Mouse (Mus musculus): ENCODE results near the gene Acrbp. TPM values are rescaled to one million over a fixed set of nuclear protein-coding genes. Genes with fewer than 3 reads are reported as not detected.
A peak's percentile ranks its signal among the peaks of the same experiment; 100 is the strongest.

The Acrbp gene
- polyA plus RNA-seq, 1 experiment from 2014 or later: 1.6 TPM

DNA sequence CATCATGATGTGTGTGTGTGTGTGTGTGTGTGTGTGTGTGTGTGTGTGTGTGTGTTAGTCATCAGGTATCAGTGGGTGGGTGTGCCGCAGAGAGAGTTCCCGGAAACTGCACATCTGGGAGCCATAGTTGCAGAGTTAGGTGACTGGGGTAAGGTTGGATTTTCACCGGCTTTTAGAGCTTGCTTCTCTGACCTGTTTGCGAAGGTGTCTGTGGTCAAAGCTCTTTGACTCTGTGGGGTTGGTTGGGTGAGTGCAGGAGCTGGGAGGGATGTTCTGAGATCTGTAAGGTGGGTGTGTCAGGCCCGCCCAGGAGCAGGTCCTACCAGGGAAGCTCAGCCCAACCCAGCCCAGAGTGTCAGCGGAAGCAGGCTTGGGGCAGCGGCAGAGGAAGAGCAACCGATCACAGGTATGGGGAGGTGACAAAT is 18.1 kb downstream of the Acrbp start, which contains the start of gene Lpar5:
Gene Lpar5, plus strand, starts transcription at position 350 of the 425 bp plus-strand sequence.
- H3K9ac ChIP-seq: peak within 1 kb of the TSS; percentile 41; the same call in 1 of the 2 replicates
- DNase-seq: no peak

DNA sequence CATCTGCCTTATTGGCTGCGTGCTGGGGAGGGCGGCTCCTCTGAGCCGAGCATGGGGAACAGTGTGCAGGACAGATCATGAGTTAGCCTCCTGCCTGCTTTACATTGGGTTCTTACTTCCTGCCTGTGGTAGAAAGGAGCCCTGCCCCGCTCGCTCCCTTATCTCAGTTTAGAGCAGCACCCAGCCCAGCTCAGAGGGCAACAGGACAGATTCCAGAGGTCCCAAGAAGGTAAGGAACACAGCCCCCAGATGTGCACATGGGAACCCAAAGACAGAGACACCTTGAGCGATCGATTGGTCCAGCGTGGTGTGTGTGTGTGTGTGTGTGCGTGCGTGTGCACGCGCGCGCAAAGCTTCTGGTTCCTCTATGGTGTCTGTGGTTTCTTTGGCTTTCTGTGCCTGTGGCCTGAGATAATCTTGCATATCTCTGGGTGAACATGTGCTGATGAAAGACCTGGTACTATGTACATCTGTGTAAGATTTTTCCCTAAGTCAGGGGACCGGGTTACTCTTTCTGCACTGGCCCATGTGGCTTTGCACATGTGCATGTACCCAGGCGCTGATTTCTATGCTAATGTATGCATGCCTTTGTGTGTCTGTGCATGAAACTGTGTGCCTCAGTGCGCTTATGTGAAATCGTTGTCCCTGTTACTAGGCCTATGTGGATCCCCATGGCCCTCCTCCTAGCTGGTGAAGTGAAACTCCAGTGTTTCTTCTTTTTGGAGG is 21.8 kb downstream of the Acrbp start:
- H3K9me3 ChIP-seq (replicated peaks): no peaks in the 10 kb centered on the region
- DNase-seq (peak; percentile 71), ATAC-seq (ENCODE audit: low read depth) (peak; percentile 98)
- H3K4me3 ChIP-seq (replicated peaks): peak overlapping the region; percentile 43
- no peaks in the 10 kb centered on the region for H3K36me3 ChIP-seq
- WGBS (ENCODE audit: insufficient replicate concordance): 15% methylated on average over 18 of the region's 18 CpGs
- H3K27ac ChIP-seq: peak overlapping the region; percentile 85
- H3K4me1 ChIP-seq (replicated peaks): peaks cover 50% of the 10 kb centered on the region
- H3K9ac ChIP-seq: peak overlapping the region; percentile 57
- peak overlapping the region; percentile 61 for H3K4me2 ChIP-seq
- H3K27me3 ChIP-seq: no peaks in the 10 kb centered on the region

More for the DNA sequence above, 18.1 kb downstream of the Acrbp start, which contains the start of gene Lpar5:
- Histone ChIP-seq H3K4me3 (replicated peaks) (no peak within 1 kb of the TSS), H3K4me2 (peak within 1 kb of the TSS; percentile 39), H3K27me3 (no peaks in the 10 kb centered on the region), H3K4me1 (replicated peaks) (peaks cover 63% of the 10 kb centered on the region), H3K27ac (peak within 1 kb of the TSS; percentile 39; the same call in 1 of the 2 replicates), H3K9me3 (replicated peaks) (no peaks in the 10 kb centered on the region), H3K36me3 (no peaks in the 10 kb centered on the region)
- 48% methylated on average over 8 of the region's 8 CpGs for whole genome bisulfite sequencing (ENCODE audit: insufficient replicate concordance)
- ATAC-seq (ENCODE audit: low read depth): no peak

DNA sequence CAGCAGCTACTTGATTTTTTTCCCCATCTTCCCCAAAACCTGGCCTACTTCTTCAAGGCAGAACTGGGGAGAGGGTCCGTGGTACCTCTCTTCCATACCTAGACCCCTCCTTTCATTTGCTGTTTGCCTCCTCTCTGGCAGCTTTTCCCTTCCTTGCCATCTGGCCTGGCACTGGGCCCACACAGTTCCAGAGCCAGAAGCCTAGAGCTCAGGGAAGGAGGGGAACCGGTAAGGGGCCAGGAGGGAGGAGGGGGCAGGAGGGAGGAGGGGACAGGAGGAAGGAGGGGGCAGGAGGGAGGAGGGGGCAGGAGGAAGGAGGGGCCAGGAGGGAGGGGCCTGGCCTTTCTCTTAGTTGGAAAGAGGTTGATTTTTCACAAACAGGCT is 22.4 kb downstream of the Acrbp start:
- ATAC-seq (ENCODE audit: low read depth): no peak
- DNase-seq: no peak
- peak overlapping the region; percentile 57 for H3K9ac ChIP-seq
- WGBS (ENCODE audit: insufficient replicate concordance): 20% methylated on average over 2 of the region's 2 CpGs
- H3K4me3 ChIP-seq (replicated peaks): peak overlapping the region; percentile 43
- peak overlapping the region; percentile 61 for H3K4me2 ChIP-seq
- no peaks in the 10 kb centered on the region for H3K27me3 ChIP-seq
- peaks cover 49% of the 10 kb centered on the region for H3K4me1 ChIP-seq (replicated peaks)
- no peaks in the 10 kb centered on the region for H3K9me3 ChIP-seq (replicated peaks)
- peak overlapping the region; percentile 85 for H3K27ac ChIP-seq
- no peaks in the 10 kb centered on the region for H3K36me3 ChIP-seq

DNA sequence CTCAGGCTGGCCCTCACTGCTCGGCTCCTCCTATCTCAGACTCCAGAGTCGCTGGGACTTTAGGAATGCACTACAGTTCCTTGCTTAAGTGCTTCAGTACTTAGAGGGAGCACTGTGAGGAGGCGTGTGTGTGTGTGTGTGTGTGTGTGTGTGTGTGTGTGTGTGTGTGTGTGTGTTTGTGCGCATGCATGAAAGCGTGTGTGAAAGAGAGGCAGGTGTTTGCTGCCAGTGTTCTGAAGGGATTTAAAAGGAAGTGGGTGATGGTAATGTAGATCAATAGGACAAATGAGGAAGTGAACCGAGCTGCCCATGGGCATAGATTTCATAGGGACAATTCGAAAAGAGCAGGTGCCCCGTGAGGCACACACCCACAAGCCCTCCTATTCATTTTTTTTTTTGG is 24.3 kb downstream of the Acrbp start:
- 50% methylated on average over 8 of the region's 8 CpGs for WGBS (ENCODE audit: insufficient replicate concordance)
- H3K9ac ChIP-seq: no peak overlapping the region
- DNase-seq (no peak), ATAC-seq (ENCODE audit: low read depth) (no peak)
- no peak overlapping the region for H3K4me2 ChIP-seq
- H3K27me3 ChIP-seq: no peaks in the 10 kb centered on the region
- H3K9me3 ChIP-seq (replicated peaks): no peaks in the 10 kb centered on the region
- H3K4me1 ChIP-seq (replicated peaks): peaks cover 33% of the 10 kb centered on the region
- no peak overlapping the region for H3K4me3 ChIP-seq (replicated peaks)
- H3K36me3 ChIP-seq: no peaks in the 10 kb centered on the region
- no peak overlapping the region for H3K27ac ChIP-seq

DNA sequence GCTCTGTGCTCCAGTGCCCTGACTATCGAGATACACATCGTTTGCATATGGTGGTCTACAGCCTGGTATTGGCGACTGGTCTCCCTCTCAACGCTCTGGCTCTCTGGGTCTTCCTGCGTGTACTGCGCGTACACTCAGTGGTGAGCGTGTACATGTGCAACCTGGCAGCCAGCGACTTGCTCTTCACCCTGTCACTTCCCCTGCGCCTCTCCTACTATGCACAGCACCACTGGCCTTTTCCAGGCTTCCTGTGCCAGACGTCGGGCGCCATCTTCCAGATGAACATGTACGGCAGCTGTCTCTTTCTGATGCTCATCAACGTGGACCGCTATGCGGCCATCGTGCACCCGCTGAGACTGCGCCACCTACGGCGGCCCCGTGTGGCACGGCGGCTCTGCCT is 31.9 kb downstream of the Acrbp start:
- no peak overlapping the region; the same call in 1 of the 2 replicates for H3K27ac ChIP-seq
- no peaks in the 10 kb centered on the region for H3K36me3 ChIP-seq
- ATAC-seq (ENCODE audit: low read depth) (no peak), DNase-seq (no peak)
- no peaks in the 10 kb centered on the region for H3K9me3 ChIP-seq (replicated peaks)
- H3K4me2 ChIP-seq: peak overlapping the region; percentile 79
- H3K27me3 ChIP-seq: 0 out of 2 replicates have a peak, but pooled peaks cover 4% of the 10 kb centered on the region
- H3K9ac ChIP-seq: peak overlapping the region; percentile 66
- H3K4me1 ChIP-seq (replicated peaks): peaks cover 25% of the 10 kb centered on the region
- H3K4me3 ChIP-seq (replicated peaks): peak overlapping the region; percentile 55
- 38% methylated on average over 25 of the region's 25 CpGs for WGBS (ENCODE audit: insufficient replicate concordance)

DNA sequence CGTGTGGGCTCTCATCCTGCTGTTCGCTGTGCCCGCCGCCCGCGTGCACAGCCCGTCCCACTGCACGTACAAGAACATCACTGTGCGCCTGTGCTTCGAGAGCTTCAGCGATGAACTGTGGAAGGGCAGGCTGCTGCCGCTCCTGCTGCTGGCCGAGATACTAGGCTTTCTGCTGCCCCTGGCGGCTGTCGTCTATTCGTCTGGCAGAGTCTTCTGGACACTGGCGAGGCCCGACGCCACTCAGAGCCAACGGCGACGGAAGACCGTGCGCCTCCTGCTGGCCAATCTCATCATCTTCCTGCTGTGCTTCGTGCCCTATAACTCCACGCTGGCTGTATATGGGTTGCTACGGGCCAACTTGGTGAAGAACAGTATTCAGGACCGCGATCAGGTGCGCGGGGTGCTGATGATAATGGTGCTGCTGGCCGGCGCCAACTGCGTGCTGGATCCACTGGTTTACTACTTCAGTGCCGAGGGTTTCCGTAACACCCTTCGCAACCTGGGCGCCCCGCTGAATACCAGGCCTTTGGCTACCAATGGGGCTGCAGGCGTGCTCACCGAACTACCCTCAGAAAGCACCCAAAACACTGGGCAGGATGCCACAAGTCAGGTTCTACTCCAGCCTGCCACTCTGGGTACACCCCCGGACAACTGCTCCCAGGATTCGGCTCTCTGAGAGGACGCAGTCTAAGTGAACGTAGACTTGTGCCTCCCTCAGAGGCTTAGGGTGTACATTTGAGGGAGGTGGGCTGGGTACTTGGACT is 32.5 kb downstream of the Acrbp start:
- Histone ChIP-seq H3K4me3 (replicated peaks) (peak overlapping the region; percentile 55), H3K4me2 (peak overlapping the region; percentile 79), H3K27me3 (0 out of 2 replicates have a peak, but pooled peaks cover 4% of the 10 kb centered on the region), H3K9ac (peak overlapping the region; percentile 66), H3K36me3 (no peaks in the 10 kb centered on the region), H3K4me1 (replicated peaks) (peaks cover 25% of the 10 kb centered on the region), H3K9me3 (replicated peaks) (no peaks in the 10 kb centered on the region), H3K27ac (no peak overlapping the region; the same call in 1 of the 2 replicates)
- ATAC-seq (ENCODE audit: low read depth) (peak; percentile 86), DNase-seq (peak; percentile 81)
- WGBS (ENCODE audit: insufficient replicate concordance): 33% methylated on average over 45 of the region's 45 CpGs

DNA sequence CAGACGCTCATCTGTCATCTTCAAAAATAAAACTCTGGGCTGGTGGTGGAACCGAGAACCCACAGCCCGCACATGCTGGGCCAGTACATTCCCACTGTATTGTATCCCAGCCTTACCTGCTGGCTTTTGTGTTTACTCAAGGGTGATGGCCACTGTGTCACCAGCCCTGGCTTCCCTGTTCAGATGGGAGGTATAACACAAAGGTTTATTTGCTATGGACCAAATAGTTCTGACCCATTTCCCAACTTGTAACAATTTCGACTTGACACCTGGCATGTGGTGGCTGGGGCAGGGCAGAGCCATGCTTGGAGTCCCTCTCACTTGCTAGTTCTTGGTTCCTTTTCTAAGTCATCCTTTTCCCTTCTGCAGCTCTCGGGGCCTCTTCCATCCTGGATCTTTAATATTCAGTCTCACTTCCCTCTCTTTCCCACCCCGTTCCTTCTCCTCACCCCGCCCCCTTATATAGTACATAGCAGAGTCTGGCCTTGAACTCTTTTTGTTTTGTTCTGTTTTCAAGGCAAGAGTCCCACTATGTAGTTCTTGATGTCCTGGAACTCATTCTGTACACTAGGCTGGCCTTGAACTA is 33.4 kb downstream of the Acrbp start:
- H3K4me2 ChIP-seq: no peak overlapping the region
- ATAC-seq (ENCODE audit: low read depth): no peak
- 72% methylated on average over 7 of the region's 7 CpGs for WGBS (ENCODE audit: insufficient replicate concordance)
- H3K36me3 ChIP-seq: no peaks in the 10 kb centered on the region
- no peak overlapping the region for H3K4me3 ChIP-seq (replicated peaks)
- H3K4me1 ChIP-seq (replicated peaks): peaks cover 25% of the 10 kb centered on the region
- H3K9ac ChIP-seq: no peak overlapping the region
- H3K27me3 ChIP-seq: 0 out of 2 replicates have a peak, but pooled peaks cover 4% of the 10 kb centered on the region
- no peak overlapping the region for H3K27ac ChIP-seq
- no peaks in the 10 kb centered on the region for H3K9me3 ChIP-seq (replicated peaks)
- no peak for DNase-seq

DNA sequence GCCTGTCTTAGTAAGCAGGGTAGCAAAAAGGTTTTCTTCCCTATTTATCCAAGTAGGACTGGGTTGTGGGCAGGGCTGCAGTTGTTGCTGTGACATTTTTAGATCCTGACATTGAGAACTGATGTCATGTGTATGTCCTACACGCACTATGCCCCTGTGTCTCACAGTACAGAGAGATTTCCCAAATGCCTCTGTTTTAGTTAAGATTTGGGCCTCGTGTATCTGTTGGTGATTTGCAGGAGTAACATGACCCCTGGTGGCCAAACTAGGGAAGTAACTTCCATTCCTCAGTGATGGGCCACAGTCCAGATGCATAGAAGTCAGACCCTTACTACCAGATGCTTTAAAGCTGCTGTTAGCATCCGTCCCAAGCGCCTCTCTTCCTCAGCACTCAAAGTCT is 34.9 kb downstream of the Acrbp start:
- Histone ChIP-seq H3K9me3 (replicated peaks) (no peaks in the 10 kb centered on the region), H3K4me1 (replicated peaks) (peaks cover 38% of the 10 kb centered on the region), H3K9ac (no peak overlapping the region), H3K36me3 (no peaks in the 10 kb centered on the region), H3K4me2 (no peak overlapping the region), H3K27me3 (0 out of 2 replicates have a peak, but pooled peaks cover 4% of the 10 kb centered on the region), H3K27ac (0 out of 2 replicates have a peak overlapping the region, but pooled peaks have one; percentile 4), H3K4me3 (replicated peaks) (no peak overlapping the region)
- DNase-seq (peak; percentile 59), ATAC-seq (ENCODE audit: low read depth) (no peak)
- WGBS (ENCODE audit: insufficient replicate concordance): 11% methylated on average over 4 of the region's 4 CpGs

DNA sequence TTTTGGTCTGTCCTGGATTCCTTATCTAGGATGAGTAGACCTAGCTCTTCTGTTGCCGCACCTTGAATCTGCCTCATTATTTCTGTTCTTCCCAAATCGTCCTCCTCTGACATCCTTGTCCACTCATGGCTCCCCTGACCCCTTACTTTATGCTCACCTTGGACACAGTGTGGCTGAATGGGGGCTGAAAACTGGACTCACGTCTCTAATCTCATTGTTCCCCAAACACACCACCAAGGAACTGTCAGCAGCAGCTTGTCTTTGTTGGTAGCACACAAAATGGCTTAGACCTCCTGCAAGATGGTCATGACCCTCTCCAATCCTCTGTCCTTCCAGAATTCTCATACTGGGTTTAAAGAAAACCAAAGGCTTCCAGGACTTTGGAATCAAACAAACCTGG is 38.4 kb downstream of the Acrbp start:
- Histone ChIP-seq H3K27me3 (no peaks in the 10 kb centered on the region), H3K27ac (peak overlapping the region; percentile 89), H3K9me3 (replicated peaks) (no peaks in the 10 kb centered on the region), H3K4me3 (replicated peaks) (no peak overlapping the region), H3K4me2 (no peak overlapping the region), H3K36me3 (no peaks in the 10 kb centered on the region), H3K4me1 (replicated peaks) (peaks cover 38% of the 10 kb centered on the region), H3K9ac (no peak overlapping the region)
- WGBS (ENCODE audit: insufficient replicate concordance): 54% methylated on average over 3 of the region's 3 CpGs
- DNase-seq: no peak
- ATAC-seq (ENCODE audit: low read depth): no peak

DNA sequence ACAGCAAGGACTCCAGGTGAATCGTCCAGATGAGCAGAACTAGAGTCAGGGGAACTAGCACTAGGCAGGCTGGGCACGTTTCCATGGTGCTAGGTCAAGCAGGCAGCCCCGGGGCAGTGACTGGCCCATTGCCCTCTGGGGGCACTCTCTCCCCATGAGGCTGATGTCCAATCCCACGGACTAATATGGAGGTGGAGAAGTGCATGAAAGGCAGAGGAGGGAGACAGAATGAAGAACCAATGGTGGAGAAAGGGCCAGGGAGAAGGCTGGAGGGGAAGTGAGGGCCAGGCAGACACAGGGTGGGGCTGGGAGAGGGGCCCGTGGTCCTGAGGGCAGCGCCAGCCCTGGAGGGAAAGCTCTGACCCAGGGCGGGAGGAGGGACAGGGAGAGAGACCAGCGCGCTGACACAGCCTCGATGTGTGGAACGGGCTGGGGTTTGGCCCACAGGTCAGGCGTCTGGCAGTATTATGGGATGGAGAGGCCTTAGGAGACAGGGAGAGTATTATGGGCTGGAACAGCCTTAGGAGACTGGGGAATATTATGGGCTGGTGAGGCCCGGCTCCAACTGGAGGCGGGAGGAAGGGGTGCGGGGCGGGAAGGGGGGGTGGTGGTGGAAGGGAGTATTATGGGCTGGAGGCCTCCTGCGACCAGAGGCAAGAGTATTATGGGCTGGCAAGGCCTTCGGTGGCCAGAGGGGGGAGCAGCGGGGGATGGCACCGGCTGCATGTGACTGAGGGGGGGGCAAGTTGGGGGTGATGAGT is 39.3 kb downstream of the Acrbp start:
- H3K27ac ChIP-seq: peak overlapping the region; percentile 89
- peak; percentile 66 for DNase-seq
- H3K9ac ChIP-seq: peak overlapping the region; percentile 71
- H3K4me3 ChIP-seq (replicated peaks): peak overlapping the region; percentile 42
- peak; percentile 70 for ATAC-seq (ENCODE audit: low read depth)
- 9% methylated on average over 20 of the region's 20 CpGs for WGBS (ENCODE audit: insufficient replicate concordance)
- H3K4me1 ChIP-seq (replicated peaks): peaks cover 38% of the 10 kb centered on the region
- H3K27me3 ChIP-seq: no peaks in the 10 kb centered on the region
- H3K36me3 ChIP-seq: no peaks in the 10 kb centered on the region
- H3K4me2 ChIP-seq: peak overlapping the region; percentile 67
- no peaks in the 10 kb centered on the region for H3K9me3 ChIP-seq (replicated peaks)
